Mouse (Mus musculus): ENCODE data around the gene Fam207a. TPM values are rescaled to one million over a fixed set of nuclear protein-coding genes. Genes with fewer than 3 reads are reported as not detected.

The Fam207a gene
- polyA plus RNA-seq, 1 experiment from 2014 or later = 26.2 TPM

- no peak overlapping the region for H3K27ac ChIP-seq (ENCODE audit: low read depth, low read length)
- 80% methylated on average over 5 of the region's 5 CpGs for WGBS (ENCODE audit: insufficient replicate concordance)
Measured at GRCm38 (mm10) chr10:77465902-77466301, 49.7 kb downstream of the Fam207a start.

DNA sequence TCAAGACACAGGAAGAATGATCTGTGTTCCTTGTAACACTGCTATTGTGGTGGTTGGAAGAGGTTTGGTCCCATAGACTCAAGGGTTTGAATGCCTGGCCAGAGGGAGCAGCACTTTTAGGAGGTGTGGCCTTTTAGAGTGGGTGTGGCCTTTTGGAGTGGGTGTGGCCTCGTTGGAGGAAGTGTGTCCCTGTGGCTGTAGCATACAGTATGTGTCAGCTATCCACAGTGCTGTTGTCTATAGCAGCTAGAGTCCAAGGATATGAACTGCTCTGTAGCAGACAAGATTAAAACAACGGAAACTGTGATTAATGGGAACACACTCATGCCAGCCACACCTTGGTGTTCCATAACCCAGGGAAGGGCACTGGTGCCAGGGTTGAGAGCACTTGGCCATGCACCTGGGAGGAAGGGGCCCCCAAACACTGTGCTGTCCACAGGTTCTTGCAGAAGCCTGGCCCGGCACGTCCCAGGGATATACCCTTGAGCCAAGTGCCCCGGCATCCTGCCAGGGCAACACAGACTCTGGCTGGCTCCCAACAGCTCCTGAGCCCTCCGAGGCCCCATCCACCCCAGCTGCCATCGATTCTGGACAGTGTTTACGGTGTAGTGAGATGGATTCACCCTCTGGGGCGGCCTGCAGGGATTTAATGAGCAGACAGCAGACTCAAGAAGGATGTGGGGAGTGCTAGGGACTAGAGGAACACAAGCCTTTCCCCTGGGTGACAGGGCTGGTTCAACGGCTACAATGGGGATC lies 51.2 kb downstream of the Fam207a start:
- no peak for ATAC-seq (replicated peaks; ENCODE audit: insufficient number of reproducible peaks, low FRiP score, low TSS enrichment)
- Histone ChIP-seq H3K4me2 (no peak overlapping the region), H3K27ac (ENCODE audit: low read depth, low read length) (no peak overlapping the region), H3K9ac (ENCODE audit: low read depth, low read length) (no peak overlapping the region), H3K4me1 (ENCODE audit: control insufficient read depth, insufficient read depth, low read length) (peaks cover 24% of the 10 kb centered on the region), H3K9me3 (replicated peaks; ENCODE audit: control insufficient read depth, low read length) (no peaks in the 10 kb centered on the region), H3K4me3 (ENCODE audit: low read depth, low read length) (no peak overlapping the region), H3K36me3 (ENCODE audit: control insufficient read depth, insufficient read depth, low read length) (no peaks in the 10 kb centered on the region), H3K27me3 (ENCODE audit: control insufficient read depth, insufficient read depth, low read length) (no peaks in the 10 kb centered on the region)
- WGBS (ENCODE audit: insufficient replicate concordance) = 71% methylated on average over 10 of the region's 10 CpGs

More at GRCm38 (mm10) chr10:77465902-77466301, 49.7 kb downstream of the Fam207a start:
- peaks cover 18% of the 10 kb centered on the region for H3K4me1 ChIP-seq (ENCODE audit: control insufficient read depth, insufficient read depth, low read length)
- no peak overlapping the region for H3K9ac ChIP-seq (ENCODE audit: low read depth, low read length)
- H3K4me2 ChIP-seq = no peak overlapping the region
- H3K27me3 ChIP-seq (ENCODE audit: control insufficient read depth, insufficient read depth, low read length) = no peaks in the 10 kb centered on the region
- H3K9me3 ChIP-seq (replicated peaks; ENCODE audit: control insufficient read depth, low read length) = no peaks in the 10 kb centered on the region
- no peak for ATAC-seq (replicated peaks; ENCODE audit: insufficient number of reproducible peaks, low FRiP score, low TSS enrichment)
- no peaks in the 10 kb centered on the region for H3K36me3 ChIP-seq (ENCODE audit: control insufficient read depth, insufficient read depth, low read length)
- H3K4me3 ChIP-seq (ENCODE audit: low read depth, low read length) = no peak overlapping the region

DNA sequence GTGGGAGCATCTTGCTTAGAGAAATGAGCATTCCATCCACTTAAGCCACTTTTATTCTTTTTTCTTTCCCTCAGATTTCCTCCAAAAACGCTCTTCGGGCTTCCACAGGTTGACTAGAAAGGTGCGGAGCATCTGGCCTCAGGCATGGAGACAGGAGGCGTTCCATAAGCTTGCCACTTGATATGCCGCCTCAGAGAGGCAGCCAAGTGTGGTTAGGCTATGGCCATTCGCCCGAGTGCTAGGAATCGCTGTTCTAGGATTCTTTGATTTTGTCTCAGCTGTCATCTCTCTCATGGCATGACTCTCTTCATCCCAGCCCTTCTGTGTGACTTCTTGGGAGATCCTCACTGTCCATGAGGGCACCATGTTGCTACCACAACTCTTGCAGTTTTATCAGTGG lies 54.4 kb downstream of the Fam207a start:
- peaks cover 20% of the 10 kb centered on the region for H3K4me1 ChIP-seq (ENCODE audit: control insufficient read depth, insufficient read depth, low read length)
- no peak overlapping the region for H3K4me3 ChIP-seq (ENCODE audit: low read depth, low read length)
- H3K9ac ChIP-seq (ENCODE audit: low read depth, low read length) = no peak overlapping the region
- no peak overlapping the region for H3K27ac ChIP-seq (ENCODE audit: low read depth, low read length)
- no peaks in the 10 kb centered on the region for H3K9me3 ChIP-seq (replicated peaks; ENCODE audit: control insufficient read depth, low read length)
- ATAC-seq (replicated peaks; ENCODE audit: insufficient number of reproducible peaks, low FRiP score, low TSS enrichment) = no peak
- no peak overlapping the region for H3K4me2 ChIP-seq
- H3K36me3 ChIP-seq (ENCODE audit: control insufficient read depth, insufficient read depth, low read length) = no peaks in the 10 kb centered on the region
- 85% methylated on average over 8 of the region's 8 CpGs for WGBS (ENCODE audit: insufficient replicate concordance)
- H3K27me3 ChIP-seq (ENCODE audit: control insufficient read depth, insufficient read depth, low read length) = no peaks in the 10 kb centered on the region

- ATAC-seq (replicated peaks; ENCODE audit: insufficient number of reproducible peaks, low FRiP score, low TSS enrichment) = no peak
- no peak overlapping the region for H3K27ac ChIP-seq (ENCODE audit: low read depth, low read length)
- 81% methylated on average over 3 of the region's 3 CpGs for whole genome bisulfite sequencing (ENCODE audit: insufficient replicate concordance)
- H3K27me3 ChIP-seq (ENCODE audit: control insufficient read depth, insufficient read depth, low read length) = no peaks in the 10 kb centered on the region
- H3K4me3 ChIP-seq (ENCODE audit: low read depth, low read length) = no peak overlapping the region
- H3K4me1 ChIP-seq (ENCODE audit: control insufficient read depth, insufficient read depth, low read length) = peaks cover 31% of the 10 kb centered on the region
- no peak overlapping the region for H3K9ac ChIP-seq (ENCODE audit: low read depth, low read length)
- no peaks in the 10 kb centered on the region for H3K36me3 ChIP-seq (ENCODE audit: control insufficient read depth, insufficient read depth, low read length)
- no peaks in the 10 kb centered on the region for H3K9me3 ChIP-seq (replicated peaks; ENCODE audit: control insufficient read depth, low read length)
- no peak overlapping the region for H3K4me2 ChIP-seq
Measured at GRCm38 (mm10) chr10:77457701-77458100, 57.9 kb downstream of the Fam207a start.

DNA sequence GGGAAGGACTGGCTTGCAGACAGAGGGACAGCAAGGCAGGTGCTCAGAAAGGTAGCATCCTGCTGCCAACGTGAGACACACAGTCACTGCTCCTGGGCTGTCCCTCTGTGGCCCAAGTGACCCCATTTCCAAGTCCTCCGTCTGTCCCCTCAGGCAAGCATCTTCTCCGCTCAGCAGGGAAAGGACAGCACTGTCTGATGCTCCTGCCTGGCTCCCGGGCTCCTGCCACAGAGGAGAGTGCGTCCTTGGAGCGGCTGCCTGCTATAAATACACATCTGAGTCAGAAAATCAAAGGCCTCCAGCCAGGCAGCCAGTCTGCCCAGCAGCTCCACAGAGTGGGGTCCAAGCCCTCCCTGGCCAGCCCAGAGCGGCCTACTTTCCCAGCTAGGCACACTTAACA lies 59.1 kb downstream of the Fam207a start:
- ATAC-seq (replicated peaks; ENCODE audit: insufficient number of reproducible peaks, low FRiP score, low TSS enrichment) = peak; percentile 48; the same call in 1 of the 2 replicates
- no peak overlapping the region; the same call in 1 of the 2 replicates for H3K9ac ChIP-seq (ENCODE audit: low read depth, low read length)
- H3K4me1 ChIP-seq (ENCODE audit: control insufficient read depth, insufficient read depth, low read length) = peaks cover 34% of the 10 kb centered on the region
- H3K4me3 ChIP-seq (ENCODE audit: low read depth, low read length) = no peak overlapping the region
- no peak overlapping the region for H3K4me2 ChIP-seq
- 43% methylated on average over 7 of the region's 7 CpGs for WGBS (ENCODE audit: insufficient replicate concordance)
- no peaks in the 10 kb centered on the region for H3K36me3 ChIP-seq (ENCODE audit: control insufficient read depth, insufficient read depth, low read length)
- H3K9me3 ChIP-seq (replicated peaks; ENCODE audit: control insufficient read depth, low read length) = no peaks in the 10 kb centered on the region
- no peaks in the 10 kb centered on the region for H3K27me3 ChIP-seq (ENCODE audit: control insufficient read depth, insufficient read depth, low read length)
- H3K27ac ChIP-seq (ENCODE audit: low read depth, low read length) = peak overlapping the region; percentile 86

- peak overlapping the region; percentile 52; the same call in 1 of the 2 replicates for H3K9ac ChIP-seq (ENCODE audit: low read depth, low read length)
Measured at GRCm38 (mm10) chr10:77455251-77456010, 60.2 kb downstream of the Fam207a start.

DNA sequence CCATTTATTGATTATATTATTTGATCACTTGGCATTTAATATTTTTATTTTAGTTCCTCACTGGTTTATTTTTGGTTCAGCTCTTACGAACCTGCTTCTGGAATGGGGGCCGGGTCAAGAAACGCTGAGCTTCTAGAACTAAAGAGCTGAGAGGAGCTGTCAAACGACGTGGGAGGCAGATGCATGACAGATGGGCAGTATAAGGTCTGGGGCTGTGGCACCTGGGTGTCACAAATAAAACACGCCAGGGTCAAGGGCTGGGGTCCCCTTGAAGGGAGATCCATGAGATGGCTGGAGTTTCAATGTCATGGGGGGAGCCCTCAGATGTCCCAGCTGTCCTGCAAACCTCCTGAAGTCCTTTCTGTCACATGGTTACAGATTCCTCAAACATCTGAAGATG lies 60.8 kb downstream of the Fam207a start:
- Histone ChIP-seq H3K27ac (ENCODE audit: low read depth, low read length) (peak overlapping the region; percentile 86), H3K4me2 (no peak overlapping the region), H3K9ac (ENCODE audit: low read depth, low read length) (no peak overlapping the region), H3K27me3 (ENCODE audit: control insufficient read depth, insufficient read depth, low read length) (no peaks in the 10 kb centered on the region), H3K4me3 (ENCODE audit: low read depth, low read length) (no peak overlapping the region), H3K4me1 (ENCODE audit: control insufficient read depth, insufficient read depth, low read length) (peaks cover 36% of the 10 kb centered on the region), H3K36me3 (ENCODE audit: control insufficient read depth, insufficient read depth, low read length) (no peaks in the 10 kb centered on the region), H3K9me3 (replicated peaks; ENCODE audit: control insufficient read depth, low read length) (no peaks in the 10 kb centered on the region)
- WGBS (ENCODE audit: insufficient replicate concordance) = 39% methylated on average over 6 of the region's 6 CpGs
- no peak for ATAC-seq (replicated peaks; ENCODE audit: insufficient number of reproducible peaks, low FRiP score, low TSS enrichment)

More at GRCm38 (mm10) chr10:77455251-77456010, 60.2 kb downstream of the Fam207a start:
- 55% methylated on average over 14 of the region's 14 CpGs for WGBS (ENCODE audit: insufficient replicate concordance)
- ATAC-seq (replicated peaks; ENCODE audit: insufficient number of reproducible peaks, low FRiP score, low TSS enrichment) = no peak
- H3K27me3 ChIP-seq (ENCODE audit: control insufficient read depth, insufficient read depth, low read length) = no peaks in the 10 kb centered on the region
- H3K9me3 ChIP-seq (replicated peaks; ENCODE audit: control insufficient read depth, low read length) = no peaks in the 10 kb centered on the region
- peaks cover 36% of the 10 kb centered on the region for H3K4me1 ChIP-seq (ENCODE audit: control insufficient read depth, insufficient read depth, low read length)
- no peak overlapping the region for H3K4me3 ChIP-seq (ENCODE audit: low read depth, low read length)
- no peaks in the 10 kb centered on the region for H3K36me3 ChIP-seq (ENCODE audit: control insufficient read depth, insufficient read depth, low read length)
- peak overlapping the region; percentile 86 for H3K27ac ChIP-seq (ENCODE audit: low read depth, low read length)
- no peak overlapping the region for H3K4me2 ChIP-seq

DNA sequence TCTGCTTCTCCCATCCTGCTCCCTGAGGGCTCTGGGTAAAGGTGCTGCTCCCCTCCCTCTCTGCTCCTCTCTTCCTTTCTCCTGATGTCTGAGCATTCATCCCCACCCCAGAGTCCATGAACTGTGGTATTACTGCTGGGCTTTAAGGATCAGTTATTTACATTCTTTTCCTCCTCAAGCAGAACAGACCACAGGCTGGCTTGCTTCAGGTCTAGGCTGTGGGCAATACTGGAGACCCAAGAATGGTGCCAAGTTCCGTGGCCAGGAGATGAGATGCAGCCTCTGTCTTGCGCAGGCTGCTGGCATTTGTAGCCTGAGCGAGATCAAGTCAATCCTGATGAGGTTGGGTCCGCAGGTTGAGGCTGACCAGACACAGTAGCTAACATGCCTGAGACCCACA lies 63.8 kb downstream of the Fam207a start:
- 72% methylated on average over 4 of the region's 4 CpGs for WGBS (ENCODE audit: insufficient replicate concordance)
- peaks cover 56% of the 10 kb centered on the region for H3K4me1 ChIP-seq (ENCODE audit: control insufficient read depth, insufficient read depth, low read length)
- H3K27ac ChIP-seq (ENCODE audit: low read depth, low read length) = no peak overlapping the region
- H3K36me3 ChIP-seq (ENCODE audit: control insufficient read depth, insufficient read depth, low read length) = no peaks in the 10 kb centered on the region
- no peak overlapping the region for H3K4me2 ChIP-seq
- no peak for ATAC-seq (replicated peaks; ENCODE audit: insufficient number of reproducible peaks, low FRiP score, low TSS enrichment)
- no peaks in the 10 kb centered on the region for H3K27me3 ChIP-seq (ENCODE audit: control insufficient read depth, insufficient read depth, low read length)
- H3K9ac ChIP-seq (ENCODE audit: low read depth, low read length) = no peak overlapping the region
- H3K9me3 ChIP-seq (replicated peaks; ENCODE audit: control insufficient read depth, low read length) = no peaks in the 10 kb centered on the region
- no peak overlapping the region for H3K4me3 ChIP-seq (ENCODE audit: low read depth, low read length)

Measured in heart, embryonic 11.5 days (tissue).